Mouse (Mus musculus) liver, adult 2 months (tissue): ENCODE results near the gene Hoxc4. TPM values are rescaled to one million over a fixed set of nuclear protein-coding genes. Genes with fewer than 3 reads are reported as not detected.

Experiments
- DNase-seq: peaks from one replicate; pipeline ENCODE4 v3.0.0-alpha.2; 2011; ENCODE audit warnings: low read depth, low spot score; ENCODE audit errors: extremely low read depth
- H3K27ac ChIP-seq: fragments of 200-500 bp; replicated peaks from 2 replicates; pipeline ENCODE4 v1.5.1; 2012; ENCODE audit warnings: low read depth, mild to moderate bottlenecking, control low read depth, inconsistent platforms, low read length; ENCODE audit not compliant: insufficient read depth
- H3K27me3 ChIP-seq: fragments of 200-500 bp; 2 replicates; pipeline ENCODE4 v1.6.1; 2012; ENCODE audit warnings: mild to moderate bottlenecking, moderate library complexity, low read length, inconsistent platforms; ENCODE audit not compliant: control insufficient read depth, insufficient read depth
- H3K36me3 ChIP-seq: fragments of 200-500 bp; 2 replicates; pipeline ENCODE4 v1.6.1; 2012; ENCODE audit warnings: low read length, inconsistent platforms; ENCODE audit not compliant: control insufficient read depth, insufficient read depth
- H3K4me1 ChIP-seq: fragments of 200-500 bp; 2 replicates; pipeline ENCODE4 v1.6.1; 2011; ENCODE audit warnings: low read length; ENCODE audit not compliant: control insufficient read depth, insufficient read depth
- H3K4me3 ChIP-seq: fragments of 200-500 bp; 2 replicates; pipeline ENCODE4 v1.5.1; 2011; ENCODE audit warnings: low read depth, mild to moderate bottlenecking, control low read depth, low read length, moderate library complexity; ENCODE audit not compliant: insufficient read depth
- H3K79me2 ChIP-seq: fragments of 200-500 bp; 2 replicates; pipeline ENCODE4 v1.6.1; 2012; ENCODE audit warnings: inconsistent platforms, mild to moderate bottlenecking, low read length, moderate library complexity; ENCODE audit not compliant: control insufficient read depth, insufficient read depth
- H3K9ac ChIP-seq: fragments of 200-500 bp; 2 replicates; pipeline ENCODE4 v1.6.1; 2012; ENCODE audit warnings: low read depth, mild to moderate bottlenecking, control low read depth, inconsistent platforms, low read length
- CTCF ChIP-seq: fragments of 200-500 bp; IDR thresholded peaks from 2 replicates; pipeline ENCODE4 v1.5.1; 2011; ENCODE audit warnings: low read depth, low read length, control low read depth
- POLR2A ChIP-seq: fragments of 200-500 bp; IDR thresholded peaks from 2 replicates; pipeline ENCODE4 v1.6.1; 2011; ENCODE audit warnings: low read length, control low read depth; ENCODE audit not compliant: insufficient read depth; ENCODE audit errors: extremely low read depth
- WGBS: fragments of 180-500 bp; shearing (Covaris S2); methylation state at CpG from one replicate; pipeline ENCODE4 v1.1.7; 2018; 5-methylcytosine and 5-hydroxymethylcytosine counted together
- polyA plus RNA-seq: library from polyadenylated mRNA; depleted of rRNA; stranded (reverse); fragments of >200 nt; gene quantifications from 2 replicates; pipeline ENCODE4 v1.2.3, GENCODE M21; 2012
- total RNA-seq: library from RNA; depleted of rRNA; stranded (reverse); fragments of >200 nt; gene quantifications from 2 replicates; pipeline ENCODE4 v1.2.3, GENCODE M21; 2014

The Hoxc4 gene
- total and polyA plus RNA-seq, 2 experiments, result not detected

- Histone ChIP-seq H3K4me1 (no peaks in the 10 kb centered on the region; the same call in 1 of the 2 replicates), H3K4me3 (no peak overlapping the region)
- TF ChIP-seq CTCF (no peak), POLR2A (no peak)
Measured at GRCm38 (mm10) chr15:103059393-103059992, 40.8 kb downstream of the Hoxc4 start.

GRCm38 (mm10) chr15:103060021-103060340 is 41.2 kb downstream of the Hoxc4 start:
- H3K4me3 ChIP-seq, result no peak overlapping the region
- no peak for DNase-seq
- TF ChIP-seq POLR2A (no peak), CTCF (no peak)
- H3K4me1 ChIP-seq, result no peaks in the 10 kb centered on the region; the same call in 1 of the 2 replicates
- no peak overlapping the region for H3K9ac ChIP-seq
- no peak overlapping the region for H3K27ac ChIP-seq
- H3K27me3 ChIP-seq, result peaks cover 25% of the 10 kb centered on the region
- no peaks in the 10 kb centered on the region for H3K36me3 ChIP-seq
- 23% methylated on average over 11 of the region's 11 CpGs for WGBS
- no peaks in the 10 kb centered on the region for H3K79me2 ChIP-seq

More at GRCm38 (mm10) chr15:103059393-103059992, 40.8 kb downstream of the Hoxc4 start:
- Histone ChIP-seq H3K36me3 (no peaks in the 10 kb centered on the region), H3K79me2 (no peaks in the 10 kb centered on the region), H3K9ac (no peak overlapping the region), H3K27ac (no peak overlapping the region), H3K27me3 (peaks cover 25% of the 10 kb centered on the region)
- WGBS, result 6% methylated on average over 21 of the region's 21 CpGs
- no peak for DNase-seq

- H3K27me3 ChIP-seq, result peaks cover 25% of the 10 kb centered on the region
- H3K4me1 ChIP-seq, result no peaks in the 10 kb centered on the region; the same call in 1 of the 2 replicates
- TF ChIP-seq CTCF, result no peak
- no peak for TF ChIP-seq POLR2A
- H3K27ac ChIP-seq, result no peak overlapping the region
- no peak for DNase-seq
- 7% methylated on average over 36 of the region's 36 CpGs for WGBS
- no peaks in the 10 kb centered on the region for H3K79me2 ChIP-seq
- H3K4me3 ChIP-seq, result no peak overlapping the region
- H3K36me3 ChIP-seq, result no peaks in the 10 kb centered on the region
- H3K9ac ChIP-seq, result no peak overlapping the region
Measured at GRCm38 (mm10) chr15:103060341-103061130, 41.8 kb downstream of the Hoxc4 start.

DNA sequence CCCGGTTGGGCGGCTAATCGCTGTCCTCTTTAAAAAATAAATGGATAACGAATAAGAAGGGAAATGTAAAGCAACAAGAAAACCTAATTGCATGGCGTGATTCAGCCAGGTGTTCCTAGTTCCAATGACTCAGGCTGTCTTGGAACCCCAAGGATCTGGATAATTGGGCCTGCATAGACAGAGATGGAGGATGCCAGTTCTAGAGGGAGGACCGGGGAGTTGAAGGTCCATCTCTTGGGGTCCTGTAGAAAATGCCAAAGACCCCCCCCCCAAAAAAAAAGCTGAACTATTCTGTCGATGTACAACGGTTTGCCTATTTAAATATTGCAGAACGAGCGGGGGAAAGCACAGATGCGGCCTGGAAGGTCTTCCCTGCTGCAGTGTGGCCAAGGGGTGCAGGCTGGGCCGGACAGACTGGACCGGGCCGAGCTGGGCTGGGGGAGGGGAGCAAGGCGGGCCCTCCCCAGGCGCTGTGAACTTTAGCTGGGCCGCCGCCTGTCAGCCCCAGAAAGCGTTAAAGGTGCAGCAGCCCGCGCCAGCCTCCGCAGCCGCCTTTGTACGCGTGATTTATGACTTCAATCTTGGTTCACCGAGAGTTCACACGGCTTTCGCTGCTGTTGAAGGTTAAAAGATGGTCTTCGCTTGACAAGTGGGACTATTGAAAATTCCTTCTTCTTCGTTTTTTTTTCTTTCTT is 42.5 kb downstream of the Hoxc4 start:
- no peak overlapping the region for H3K27ac ChIP-seq
- H3K4me3 ChIP-seq, result 0 out of 2 replicates have a peak overlapping the region, but pooled peaks have one; percentile 7
- no peaks in the 10 kb centered on the region for H3K79me2 ChIP-seq
- H3K36me3 ChIP-seq, result no peaks in the 10 kb centered on the region
- no peak for DNase-seq
- WGBS, result 6% methylated on average over 30 of the region's 30 CpGs
- TF ChIP-seq POLR2A (no peak), CTCF (no peak)
- H3K4me1 ChIP-seq, result no peaks in the 10 kb centered on the region; the same call in 1 of the 2 replicates
- peaks cover 29% of the 10 kb centered on the region for H3K27me3 ChIP-seq
- H3K9ac ChIP-seq, result no peak overlapping the region

- H3K79me2 ChIP-seq, result no peaks in the 10 kb centered on the region
- H3K36me3 ChIP-seq, result no peaks in the 10 kb centered on the region
- peaks cover 29% of the 10 kb centered on the region for H3K27me3 ChIP-seq
- H3K4me1 ChIP-seq, result no peaks in the 10 kb centered on the region; the same call in 1 of the 2 replicates
- no peak overlapping the region for H3K27ac ChIP-seq
- 14% methylated on average over 2 of the region's 2 CpGs for WGBS
- H3K4me3 ChIP-seq, result no peak overlapping the region
- no peak overlapping the region for H3K9ac ChIP-seq
- DNase-seq, result no peak
- no peak for TF ChIP-seq CTCF
- TF ChIP-seq POLR2A, result no peak
Measured at GRCm38 (mm10) chr15:103061988-103062387, 43.3 kb downstream of the Hoxc4 start.

GRCm38 (mm10) chr15:103065642-103066041 is 46.9 kb downstream of the Hoxc4 start:
- Histone ChIP-seq H3K9ac (no peak overlapping the region), H3K4me3 (no peak overlapping the region), H3K4me1 (peaks cover 8% of the 10 kb centered on the region), H3K79me2 (no peaks in the 10 kb centered on the region), H3K27me3 (peaks cover 17% of the 10 kb centered on the region), H3K27ac (no peak overlapping the region), H3K36me3 (no peaks in the 10 kb centered on the region)
- DNase-seq, result no peak
- TF ChIP-seq CTCF, result no peak
- TF ChIP-seq POLR2A, result no peak
- WGBS, result 60% methylated on average over 7 of the region's 7 CpGs
